Comparison of ENCODE assay signal across 8 mouse cellular contexts in genomic region chr4:107923145-107923802, GRCm38 (mm10). TPM values are rescaled to one million over a fixed set of nuclear protein-coding genes. Genes with fewer than 3 reads are reported as not detected.
DNase-seq lines count a peak whose midpoint lies in the region; ATAC-seq and TF ChIP-seq lines count a peak whose summit lies in the region.

Cpt2 (minus strand) TSS chr4:107923610.

- DNase-seq in forebrain, embryonic 14.5 days (ENCODE audit: low spot score): peak; percentile 93
- DNase-seq in heart, postnatal 14 days: peak; percentile 96 to 98
- peak; percentile 88 for DNase-seq in layer of hippocampus, adult 11-12 months (ENCODE audit: low spot score)
- DNase-seq in lung, adult 18-20 months: peak; percentile 95 to 96
- DNase-seq in testis, postnatal 14 days (ENCODE audit: low spot score): peak; percentile 96

- intact Hi-C loops in heart, postnatal 14 days (cut with DNase I): loop anchor here (10.0 kb wide), 1 partner anchor 402 kb away; the partner anchor contains the start of gene Coa7

- H3K9ac ChIP-seq in forebrain, embryonic 14.5 days (ENCODE audit: low read length): peak within 1 kb of the TSS; percentile 78
- peak within 1 kb of the TSS; percentile 63 for H3K9ac ChIP-seq in neural tube, embryonic 15.5 days (replicated peaks)

- H3K4me3 ChIP-seq in E14TG2a.4 (replicated peaks; ENCODE audit: low read length): peak within 1 kb of the TSS; percentile 94
- peak within 1 kb of the TSS; percentile 66 for H3K4me3 ChIP-seq in forebrain, embryonic 14.5 days (ENCODE audit: low read depth, low read length)
- H3K4me3 ChIP-seq in neural tube, embryonic 15.5 days (replicated peaks): peak within 1 kb of the TSS; percentile 62

- H3K27me3 ChIP-seq in E14TG2a.4 (ENCODE audit: insufficient read depth, low read length): no peaks in the 10 kb centered on the region; the same call in 1 of the 2 replicates
- no peaks in the 10 kb centered on the region for H3K27me3 ChIP-seq in forebrain, embryonic 14.5 days (replicated peaks; ENCODE audit: control insufficient read depth, insufficient read depth, low read length)
- no peaks in the 10 kb centered on the region for H3K27me3 ChIP-seq in neural tube, embryonic 15.5 days (replicated peaks)

- H3K4me2 ChIP-seq in forebrain, embryonic 14.5 days (ENCODE audit: low read length): peak within 1 kb of the TSS; percentile 81
- H3K4me2 ChIP-seq in neural tube, embryonic 15.5 days: peak within 1 kb of the TSS; percentile 88

- H3K4me1 ChIP-seq in E14TG2a.4 (replicated peaks; ENCODE audit: low read depth, low read length): peaks cover 13% of the 10 kb centered on the region
- peaks cover 6% of the 10 kb centered on the region; the same call in 1 of the 2 replicates for H3K4me1 ChIP-seq in forebrain, embryonic 14.5 days (ENCODE audit: control insufficient read depth, insufficient read depth, low read length)
- H3K4me1 ChIP-seq in neural tube, embryonic 15.5 days: peaks cover 12% of the 10 kb centered on the region

- H3K9me3 ChIP-seq in E14TG2a.4 (ENCODE audit: low read length): peaks cover 17% of the 10 kb centered on the region
- no peaks in the 10 kb centered on the region for H3K9me3 ChIP-seq in forebrain, embryonic 14.5 days (replicated peaks; ENCODE audit: control insufficient read depth, low read length)
- H3K9me3 ChIP-seq in neural tube, embryonic 15.5 days (replicated peaks): no peaks in the 10 kb centered on the region

- H3K36me3 ChIP-seq in E14TG2a.4 (ENCODE audit: insufficient read depth, low read length): no peaks in the 10 kb centered on the region
- H3K36me3 ChIP-seq in forebrain, embryonic 14.5 days (ENCODE audit: control insufficient read depth, insufficient read depth, low read length): no peaks in the 10 kb centered on the region
- peaks cover 4% of the 10 kb centered on the region; the same call in 1 of the 2 replicates for H3K36me3 ChIP-seq in neural tube, embryonic 15.5 days

- peak; percentile 80; the same call in 1 of the 2 replicates for ATAC-seq in cerebellum, adult (ENCODE audit: insufficient number of reproducible peaks, low FRiP score, low TSS enrichment)
- ATAC-seq in forebrain, embryonic 14.5 days: peak; percentile 95
- peak; percentile 95 for ATAC-seq in neural tube, embryonic 15.5 days (ENCODE audit: low FRiP score)

- no peak for TF ChIP-seq CTCF in E14TG2a.4 (conservative IDR thresholded peaks at IDR 0.05; ENCODE audit: low read length)

- 0 out of 2 replicates have a peak within 1 kb of the TSS, but pooled peaks have one; percentile 9 for H3K27ac ChIP-seq in forebrain, embryonic 14.5 days (ENCODE audit: low read depth, low read length)
- H3K27ac ChIP-seq in neural tube, embryonic 15.5 days (replicated peaks): peak within 1 kb of the TSS; percentile 70

- 2% methylated on average over 38 of the region's 38 CpGs for whole genome bisulfite sequencing in forebrain, embryonic 14.5 days
- 1% methylated on average over 38 of the region's 38 CpGs for WGBS in neural tube, embryonic 15.5 days

RNA-seq across cellular contexts. Expression of gene Cpt2, which starts in this region (rescaled TPM):
- 20.3 and 21.0 TPM in 2 replicates for polyA plus RNA-seq in forebrain, embryonic 14.5 days (2014; fragmentation: Nextera tagmentation; extraction: Ambion mirVana)
- total RNA-seq in heart, postnatal 14 days (2021): 100 to 1,000 TPM; 257 to 276 TPM
- polyA plus RNA-seq in neural tube, embryonic 15.5 days (2015; fragmentation: Nextera tagmentation; extraction: Ambion mirVana): 16.8 and 20.4 TPM in 2 replicates

Comparison
In these comparisons a context has a peak if more than half of its experiments do, and no peak if none do; other contexts are left out.
1. Peak in every context shown above with its lines: DNase-seq, ATAC-seq, H3K4me3 ChIP-seq and H3K27ac ChIP-seq.